Mouse (Mus musculus): Measurements from ENCODE around the gene P2ry6.

P2ry6 gene

GRCm38 (mm10) chr7:100937481-100937880, 37.0 kb downstream of the P2ry6 start:
- DNase-seq, result no peak

GRCm38 (mm10) chr7:100933520-100933919, 40.9 kb downstream of the P2ry6 start:
- DNase-seq, result no peak

GRCm38 (mm10) chr7:100932481-100933007, 41.9 kb downstream of the P2ry6 start:
- peak; percentile 95 for DNase-seq

GRCm38 (mm10) chr7:100931926-100932480, 42.4 kb downstream of the P2ry6 start, which contains the start of gene Arhgef17:
Gene Arhgef17, minus strand, starts transcription at chr7:100932107.
- peak; percentile 87 for DNase-seq

GRCm38 (mm10) chr7:100931316-100931925, 43.0 kb downstream of the P2ry6 start:
- DNase-seq, result peak; percentile 56

GRCm38 (mm10) chr7:100930619-100931315, 43.7 kb downstream of the P2ry6 start:
- DNase-seq, result peak; percentile 91

GRCm38 (mm10) chr7:100929639-100930303, 44.7 kb downstream of the P2ry6 start:
- DNase-seq, result no peak

- no peak for DNase-seq
These were observed 46.0 kb downstream of the P2ry6 start for GRCm38 (mm10) chr7:100928456-100928855.

GRCm38 (mm10) chr7:100927287-100928000, 47.0 kb downstream of the P2ry6 start:
- DNase-seq, result no peak

GRCm38 (mm10) chr7:100926311-100926923, 48.0 kb downstream of the P2ry6 start:
- DNase-seq, result no peak

GRCm38 (mm10) chr7:100924674-100925445, 49.6 kb downstream of the P2ry6 start:
- DNase-seq, result peak; percentile 79

- DNase-seq, result no peak
These were observed 50.2 kb downstream of the P2ry6 start for GRCm38 (mm10) chr7:100924200-100924599.

GRCm38 (mm10) chr7:100922907-100923306, 51.5 kb downstream of the P2ry6 start:
- no peak for DNase-seq

- no peak for DNase-seq
These were observed 53.2 kb downstream of the P2ry6 start for GRCm38 (mm10) chr7:100921289-100921688.

- peak; percentile 75 for DNase-seq
These were observed 54.7 kb downstream of the P2ry6 start for GRCm38 (mm10) chr7:100919809-100920107.

GRCm38 (mm10) chr7:100919006-100919808, 55.2 kb downstream of the P2ry6 start:
- no peak for DNase-seq

- peak; percentile 88 for DNase-seq
These were observed 56.3 kb downstream of the P2ry6 start for GRCm38 (mm10) chr7:100918176-100918575.

- no peak for DNase-seq
These were observed 56.7 kb downstream of the P2ry6 start for GRCm38 (mm10) chr7:100917751-100918150.

GRCm38 (mm10) chr7:100916526-100916925, 57.9 kb downstream of the P2ry6 start:
- no peak for DNase-seq

- DNase-seq, result no peak
These were observed 59.2 kb downstream of the P2ry6 start for GRCm38 (mm10) chr7:100915204-100915603.

- no peak for DNase-seq
These were observed 62.7 kb downstream of the P2ry6 start for GRCm38 (mm10) chr7:100911791-100912190.

Data from lung, postnatal 10 days (tissue).